Mouse (Mus musculus) kidney, adult 18-20 months (tissue): Measurements from ENCODE around the gene Pgam2.

Experiments used
- DNase-seq: peaks from one replicate; pipeline ENCODE4 v3.0.0; 2021

The Pgam2 gene

DNA sequence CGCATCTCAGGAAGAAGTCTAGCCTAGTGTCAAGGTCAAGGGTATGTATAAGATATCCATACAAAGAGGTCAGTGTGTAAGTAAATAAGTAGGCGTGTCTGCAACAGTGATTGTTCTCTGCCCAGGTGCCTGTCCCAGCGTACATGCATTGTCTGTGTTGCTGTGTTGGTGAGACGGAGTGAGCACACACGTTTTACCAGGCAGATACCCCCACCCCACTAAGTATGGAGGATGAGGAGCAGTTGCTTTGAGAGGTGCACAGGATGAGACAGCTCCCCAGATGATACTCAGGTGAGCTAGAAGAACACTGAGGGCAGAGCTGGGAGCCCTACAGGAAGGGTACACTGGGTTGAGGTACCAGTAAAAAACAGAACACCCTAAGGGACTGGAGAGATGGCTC lies 641 bp upstream of the Pgam2 start:
- DNase-seq: no peak

DNA sequence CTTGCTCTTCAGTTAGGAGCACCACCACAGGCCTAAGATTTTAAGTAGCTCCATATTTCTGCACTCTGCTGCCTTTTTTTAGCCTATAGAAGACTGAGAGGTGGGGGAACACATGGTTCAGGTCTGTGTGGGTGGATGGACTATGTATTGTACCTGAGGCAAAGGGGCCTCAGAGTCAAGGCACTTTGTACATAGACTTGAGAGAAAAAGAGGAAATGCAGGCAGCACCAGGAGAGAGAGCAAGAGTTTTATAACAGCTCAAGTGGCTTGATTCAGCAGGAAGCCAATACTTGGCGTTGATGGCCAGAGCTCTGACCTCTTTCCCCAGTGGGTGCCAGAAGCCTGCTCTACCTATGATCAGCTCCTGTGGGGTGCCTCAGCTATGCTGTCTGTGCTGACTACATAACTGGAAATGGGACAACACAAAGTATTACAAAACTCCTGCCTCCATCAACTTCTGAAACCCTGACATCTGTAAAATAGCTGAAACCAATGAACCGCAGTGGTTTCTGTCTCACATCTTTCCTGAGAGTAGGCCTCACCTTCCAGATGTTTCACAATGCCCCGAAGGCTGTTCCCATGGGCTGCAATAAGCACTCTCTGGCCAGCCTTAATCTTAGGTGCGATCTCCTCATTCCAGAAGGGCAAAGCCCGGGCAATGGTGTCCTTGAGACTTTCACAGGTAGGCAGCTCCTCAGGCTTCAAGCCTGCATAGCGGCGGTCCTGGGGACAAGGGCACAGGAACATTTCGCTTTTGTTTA lies 896 bp downstream of the Pgam2 start:
- no peak for DNase-seq

DNA sequence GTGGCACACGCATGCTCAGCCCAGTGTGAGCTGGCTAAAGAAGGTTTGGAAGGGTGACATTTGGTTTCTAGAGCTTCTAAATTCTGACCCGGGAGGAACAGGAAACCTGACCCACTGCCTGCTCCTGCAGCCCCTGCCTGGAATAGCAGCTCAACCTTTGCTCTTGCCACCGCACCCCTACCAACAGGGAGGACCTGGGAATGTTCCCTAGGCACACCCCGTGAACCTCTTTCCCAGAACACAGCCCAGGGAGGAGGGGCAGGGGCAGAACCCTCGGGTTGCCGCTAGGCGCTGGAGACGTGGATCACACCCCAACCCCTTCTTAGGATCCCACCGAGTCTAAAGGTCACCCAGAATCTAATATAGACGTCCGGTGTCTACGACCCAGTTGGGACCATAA lies 1.5 kb downstream of the Pgam2 start:
- no peak for DNase-seq

DNA sequence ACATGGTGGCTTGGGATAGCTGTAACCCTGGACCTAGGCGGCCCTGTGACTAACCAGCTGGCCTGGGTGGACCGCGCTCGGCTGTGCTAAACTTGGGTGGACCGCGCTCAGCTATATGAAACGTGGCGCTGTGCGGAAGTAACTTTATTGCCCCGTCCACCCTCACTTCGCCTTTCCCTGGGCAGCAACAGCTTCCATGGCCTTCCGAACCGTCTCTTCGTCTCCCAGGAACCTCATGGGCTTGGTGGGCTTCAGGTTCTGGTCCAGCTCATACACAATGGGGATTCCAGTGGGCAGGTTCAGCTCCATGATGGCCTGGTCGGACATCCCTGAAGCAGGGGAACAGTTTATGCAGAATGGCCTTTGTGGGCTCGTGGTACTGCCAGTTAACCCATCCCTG lies 2.0 kb downstream of the Pgam2 start:
- no peak for DNase-seq

DNA sequence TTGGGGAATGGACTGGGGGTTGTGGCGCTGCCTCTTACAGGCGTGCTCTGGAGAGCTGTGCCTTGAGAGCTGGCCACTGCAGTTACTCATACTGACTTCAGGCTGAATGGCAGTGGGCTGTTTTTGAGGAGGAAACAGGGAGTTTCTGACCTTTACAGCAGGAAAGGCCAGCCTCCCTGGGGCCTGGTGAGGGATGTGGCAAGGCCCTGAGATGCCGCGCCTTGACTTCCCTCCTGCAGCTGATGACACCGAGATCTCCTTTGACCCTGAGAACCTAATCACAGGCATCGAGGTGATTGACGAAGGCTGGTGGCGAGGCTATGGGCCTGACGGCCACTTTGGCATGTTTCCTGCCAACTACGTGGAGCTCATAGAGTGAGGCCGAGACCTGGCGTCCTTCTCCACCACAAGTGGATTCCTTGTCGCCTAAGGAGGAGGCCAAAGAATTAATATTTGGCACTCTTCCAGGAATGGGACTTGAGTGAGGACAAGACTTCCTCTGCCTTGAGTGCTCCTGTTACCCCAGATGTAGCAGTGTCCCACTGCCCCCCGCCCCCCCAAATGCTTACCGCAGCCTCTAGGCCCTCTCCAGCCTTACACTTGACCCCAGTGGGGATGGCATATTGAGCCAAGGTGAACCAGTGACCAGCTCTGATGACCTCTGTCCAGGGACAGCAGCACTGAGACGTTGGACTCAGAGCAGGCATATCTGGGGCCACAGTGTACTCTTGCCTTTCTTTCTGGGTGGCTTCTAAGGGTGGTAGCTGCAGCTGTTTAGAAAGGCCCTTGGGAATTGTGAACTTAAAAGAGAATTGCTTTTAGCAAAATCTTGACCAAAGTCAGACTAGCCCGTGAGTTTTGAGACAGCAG lies 3.7 kb downstream of the Pgam2 start:
- DNase-seq: no peak

DNA sequence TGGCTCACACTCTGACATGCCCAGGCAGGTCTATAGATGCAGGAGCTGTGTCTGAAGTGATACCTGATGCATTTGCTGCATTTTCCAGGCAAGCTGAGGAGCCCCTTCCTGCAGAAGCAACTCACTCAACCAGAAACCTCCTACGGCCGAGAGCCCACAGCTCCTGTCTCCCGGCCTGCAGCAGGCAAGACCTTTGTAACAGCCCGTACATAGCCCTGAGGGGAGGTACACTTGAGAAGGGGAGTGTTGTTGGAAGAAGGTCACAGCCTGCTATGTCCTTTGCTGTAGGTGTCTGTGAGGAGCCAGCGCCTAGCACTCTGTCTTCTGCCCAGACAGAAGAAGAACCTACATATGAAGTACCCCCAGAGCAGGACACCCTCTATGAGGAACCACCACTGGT lies 5.6 kb downstream of the Pgam2 start:
- DNase-seq: no peak

DNA sequence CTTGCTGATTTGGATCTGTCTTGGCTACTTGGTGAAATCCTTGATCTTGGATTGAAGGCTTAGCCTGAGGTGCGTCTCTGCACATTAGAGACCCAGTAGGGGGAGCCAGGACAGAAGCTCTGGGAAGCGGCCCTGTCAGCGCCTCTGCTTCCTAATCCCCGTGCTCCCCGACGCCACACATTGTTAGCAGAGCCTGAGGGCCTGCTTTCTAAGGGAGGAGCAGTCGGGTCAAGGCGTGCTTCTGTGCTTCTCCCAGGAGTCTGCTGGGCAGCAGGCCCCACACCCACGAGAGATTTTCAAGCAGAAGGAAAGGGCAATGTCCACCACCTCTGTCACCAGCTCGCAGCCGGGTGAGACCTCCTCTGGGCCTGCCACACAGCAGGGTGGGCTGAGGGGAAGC lies 6.2 kb downstream of the Pgam2 start:
- DNase-seq: no peak

DNA sequence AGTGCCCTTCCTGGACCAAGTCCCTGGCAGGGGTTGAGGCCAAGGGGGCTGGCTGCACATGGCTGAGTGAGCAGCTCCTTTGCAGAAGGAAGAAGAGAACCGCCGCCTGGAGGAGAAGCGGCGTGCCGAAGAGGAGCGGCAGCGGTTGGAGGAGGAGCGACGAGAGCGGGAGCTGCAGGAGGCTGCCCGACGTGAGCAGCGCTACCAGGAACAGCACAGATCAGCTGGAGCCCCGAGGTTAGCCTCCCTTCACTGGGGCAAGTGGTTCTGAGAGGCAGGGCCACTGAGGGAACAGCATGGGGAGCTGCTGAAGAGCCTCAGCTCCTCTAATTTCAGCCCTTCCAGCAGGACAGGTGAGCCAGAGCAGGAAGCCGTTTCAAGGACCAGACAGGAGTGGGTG lies 6.6 kb downstream of the Pgam2 start:
- DNase-seq: no peak

DNA sequence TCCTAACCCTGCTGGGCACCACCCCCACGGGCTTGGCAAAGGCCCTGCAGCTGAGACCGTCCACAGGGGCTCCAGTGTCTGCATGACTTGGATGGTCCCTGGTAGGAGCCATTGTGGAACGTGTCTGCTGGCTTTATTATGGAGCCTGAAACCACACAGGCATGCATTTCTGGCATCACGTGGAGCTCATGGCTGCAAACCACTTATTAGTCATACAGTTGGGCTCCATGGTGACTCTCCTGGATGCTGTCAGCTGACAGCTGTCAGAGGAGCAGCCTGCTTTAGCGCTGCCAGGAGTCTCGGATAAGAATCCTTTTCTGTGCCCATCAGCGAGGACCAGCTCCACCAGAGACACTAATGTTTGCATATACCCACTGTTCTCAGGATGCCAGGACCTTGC lies 7.8 kb downstream of the Pgam2 start:
- DNase-seq: no peak

DNA sequence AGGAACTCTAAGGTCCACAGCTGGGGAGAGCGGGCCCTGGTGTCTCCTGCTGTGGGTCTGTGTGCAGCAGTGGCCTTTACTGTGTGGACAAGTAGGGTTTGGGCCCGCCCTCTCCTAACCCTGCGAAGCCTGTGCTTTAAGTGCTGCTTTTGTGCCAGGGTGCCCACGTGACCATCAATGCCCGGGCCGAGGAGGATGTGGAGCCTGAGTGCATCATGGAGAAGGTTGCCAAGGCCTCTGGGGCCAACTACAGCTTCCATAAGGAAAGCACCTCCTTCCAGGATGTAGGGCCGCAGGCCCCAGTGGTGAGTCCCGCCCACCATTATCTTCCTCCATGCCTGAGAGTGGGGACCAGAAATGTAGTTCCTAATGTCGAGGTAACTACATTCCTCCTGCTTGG lies 8.2 kb downstream of the Pgam2 start:
- DNase-seq: no peak

DNA sequence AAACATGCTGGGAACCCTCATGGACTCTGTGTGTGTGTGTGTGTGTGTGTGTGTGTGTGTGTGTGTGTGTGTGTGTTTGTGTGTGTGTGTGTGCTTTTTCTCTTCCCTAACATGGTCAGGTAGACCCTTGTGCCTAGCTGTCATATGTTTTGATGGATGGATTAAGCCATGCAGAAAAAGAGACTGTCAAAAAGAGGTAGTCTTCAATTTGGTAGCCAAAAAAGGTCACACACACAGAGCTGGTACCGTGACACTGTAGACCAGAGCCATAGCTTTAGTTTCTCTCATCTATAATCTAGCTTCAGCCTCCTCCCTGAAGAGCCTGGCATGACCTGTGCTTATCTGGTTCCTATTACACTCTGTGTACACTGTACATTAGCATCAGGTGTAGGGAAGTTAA lies 13.1 kb downstream of the Pgam2 start:
- DNase-seq: no peak

DNA sequence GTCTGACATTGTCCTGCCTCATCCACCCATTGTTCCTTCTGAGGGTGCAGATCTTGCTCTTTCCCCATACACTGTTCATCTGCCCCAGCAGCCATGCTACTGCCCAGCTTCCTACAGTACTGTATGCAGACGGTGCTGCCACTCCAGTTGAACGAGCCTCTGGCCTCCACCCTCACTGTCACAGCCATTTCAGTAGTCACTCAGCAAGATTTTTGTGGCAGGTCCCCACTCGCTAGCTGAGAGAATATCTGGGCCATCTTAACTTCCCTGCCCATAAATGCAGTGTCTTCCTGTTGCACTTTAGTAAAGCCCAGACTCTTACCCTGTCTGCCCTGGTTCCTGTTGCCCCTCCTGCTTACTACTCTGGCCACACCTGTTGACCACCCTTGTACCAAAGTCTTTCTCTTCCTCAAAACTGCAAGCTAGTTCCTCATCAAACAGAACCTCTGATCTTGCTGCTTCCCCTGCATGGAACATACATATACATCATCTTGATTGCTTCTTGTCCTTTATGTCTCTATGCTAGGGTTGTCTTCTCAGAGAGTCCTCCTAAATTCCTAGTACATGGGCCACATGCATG lies 13.7 kb downstream of the Pgam2 start:
- no peak for DNase-seq

DNA sequence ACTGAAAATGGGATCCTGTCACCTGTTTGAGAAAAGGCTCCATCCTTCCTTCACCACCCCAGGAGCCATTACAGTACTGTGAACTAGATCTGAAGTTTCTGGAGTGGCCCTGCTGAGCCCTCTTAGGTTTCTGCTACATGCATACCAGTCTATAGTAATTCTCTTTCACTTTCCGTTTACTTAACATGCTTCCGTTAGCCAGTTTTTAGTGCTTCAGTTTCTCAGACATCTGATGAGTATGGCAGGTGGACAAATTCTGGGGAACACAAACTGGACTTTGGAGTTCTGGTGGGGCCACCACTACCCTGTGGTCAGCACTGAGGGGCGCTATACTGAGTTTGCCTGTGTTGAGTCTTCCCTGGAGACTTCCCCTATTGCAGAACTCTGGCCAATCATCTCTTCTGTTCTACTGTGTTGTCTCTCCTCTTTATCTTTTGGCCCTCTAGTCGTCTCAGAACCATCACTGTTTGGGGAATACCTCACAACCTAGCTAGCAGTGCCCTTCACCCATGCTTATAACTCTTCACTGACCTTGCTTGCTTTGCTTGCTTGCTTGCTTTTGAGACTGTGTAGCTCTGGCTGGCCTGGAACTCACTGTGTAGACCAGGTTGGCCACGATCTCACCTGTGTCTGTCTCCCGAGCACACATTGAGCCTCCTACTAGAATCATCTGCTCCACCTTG lies 14.3 kb downstream of the Pgam2 start:
- no peak for DNase-seq

DNA sequence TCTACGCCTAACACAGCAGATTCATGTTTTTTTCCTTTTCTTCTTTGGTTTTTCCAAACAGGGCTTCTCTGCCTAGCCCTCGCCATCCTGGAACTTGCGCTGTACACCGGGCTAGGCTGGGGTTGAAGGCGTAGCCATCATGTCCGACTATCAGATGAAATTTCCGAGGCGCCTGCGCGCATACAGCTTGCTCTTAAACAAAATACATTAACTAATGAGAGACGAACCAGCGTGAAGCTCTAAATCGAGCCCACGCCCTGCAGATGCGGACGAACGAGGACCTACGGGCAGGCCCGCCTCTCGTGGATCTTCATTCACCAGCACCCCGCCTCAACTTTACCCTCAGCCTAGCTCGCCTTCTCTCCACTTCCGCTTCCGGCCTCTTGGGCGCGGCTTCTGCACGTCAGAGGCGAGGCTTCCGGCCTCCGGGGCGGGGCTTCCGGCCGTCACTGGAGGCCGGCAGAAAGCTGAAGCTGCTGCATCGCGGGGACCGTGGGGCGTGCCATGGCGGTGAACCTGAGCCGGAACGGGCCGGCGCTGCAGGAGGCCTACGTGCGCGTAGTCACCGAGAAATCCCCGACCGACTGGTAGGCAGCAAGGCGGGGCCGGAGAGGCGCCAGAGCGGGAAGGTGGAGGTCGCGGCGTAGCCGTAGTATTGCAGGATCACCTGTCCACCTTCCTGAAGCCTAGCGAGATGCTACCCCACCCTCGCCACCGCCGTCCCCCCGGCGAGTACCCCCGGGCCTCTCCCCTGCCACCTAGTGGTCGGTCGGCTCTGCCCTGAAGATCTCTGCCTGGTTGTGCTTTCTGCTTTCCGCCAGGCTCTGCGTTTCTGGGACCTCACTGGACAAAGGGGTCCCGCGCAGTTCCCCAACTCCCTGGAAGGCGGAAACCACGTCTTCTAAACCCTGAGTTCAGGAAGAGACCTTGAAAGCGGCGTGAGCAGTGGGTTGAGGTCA lies 15.2 kb downstream of the Pgam2 start, which contains the start of gene Dbnl:
TSS of gene Dbnl (plus strand) at position 433 of the 959 bp plus-strand sequence.
- DNase-seq: peak; percentile 97

DNA sequence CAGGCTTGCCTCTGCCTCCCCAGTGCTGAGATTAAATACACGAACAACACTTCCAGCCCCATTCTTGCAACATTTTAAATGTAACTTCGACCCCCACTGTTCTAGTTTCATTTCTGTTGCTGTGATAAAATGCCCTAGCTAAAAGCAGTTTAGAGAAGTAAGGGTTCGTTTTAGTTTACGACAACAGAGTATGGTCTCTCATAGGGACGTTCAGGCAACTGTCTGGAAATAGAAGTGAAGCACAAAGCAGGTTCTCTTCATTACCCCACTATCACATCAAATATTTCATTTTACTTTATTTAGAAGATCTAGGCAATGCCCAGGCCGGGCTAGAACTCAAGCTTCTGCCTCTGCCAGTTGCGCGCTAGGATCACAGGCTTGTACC lies 15.9 kb downstream of the Pgam2 start:
- DNase-seq: no peak

DNA sequence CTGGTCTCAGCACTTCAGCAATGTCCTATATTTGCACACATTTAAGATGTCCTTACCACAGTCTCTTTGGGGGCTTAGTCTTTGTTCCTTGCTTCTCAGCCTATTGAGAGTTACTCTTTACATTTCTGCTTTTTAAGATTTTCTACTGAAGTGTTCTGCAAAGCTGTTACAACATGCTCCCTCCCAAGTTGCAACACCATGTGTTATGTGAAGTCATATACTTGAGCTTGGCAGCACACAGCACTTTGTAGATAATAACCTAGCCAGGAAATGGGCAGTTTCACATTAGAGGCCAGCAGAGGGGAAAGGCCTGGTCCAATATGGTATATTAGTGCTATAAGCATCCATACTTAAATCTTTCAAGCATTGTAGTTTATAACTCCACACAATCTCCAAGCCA lies 17.8 kb downstream of the Pgam2 start:
- no peak for DNase-seq

DNA sequence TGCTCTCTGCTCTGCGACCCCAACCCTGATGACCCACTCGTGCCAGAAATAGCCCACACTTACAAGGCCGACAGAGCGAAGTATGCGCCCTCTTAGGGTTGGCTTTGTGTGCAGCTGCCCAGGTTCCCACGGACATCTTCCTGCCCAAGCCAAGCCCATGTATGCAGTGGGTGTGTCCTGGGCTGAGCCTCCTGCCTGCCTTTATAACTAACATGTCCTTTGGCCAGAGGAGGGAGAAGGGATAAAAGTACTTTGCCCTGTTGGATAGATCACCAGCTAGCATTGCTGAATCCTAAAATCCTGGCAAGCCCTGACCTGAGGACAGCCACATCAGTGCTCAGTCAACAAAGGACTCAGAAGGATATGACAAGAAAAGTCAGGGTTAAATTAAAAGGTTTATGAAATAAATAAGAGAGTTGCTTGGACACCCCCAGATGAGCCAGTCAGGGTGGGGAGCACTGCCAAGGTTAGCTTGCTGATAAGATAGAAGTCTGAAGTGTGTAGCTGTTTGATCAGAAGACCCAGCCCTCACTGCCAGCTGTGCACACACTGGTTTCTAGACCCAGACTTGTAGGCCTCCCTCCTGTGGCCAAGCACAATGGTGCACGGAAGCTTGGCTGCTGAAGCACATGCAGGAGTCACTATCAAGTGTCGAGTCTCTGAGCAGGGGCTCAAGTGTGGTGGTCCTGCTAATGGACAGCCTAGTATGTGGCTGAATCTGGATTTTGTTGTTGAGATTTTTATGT lies 21.2 kb downstream of the Pgam2 start:
- no peak for DNase-seq

DNA sequence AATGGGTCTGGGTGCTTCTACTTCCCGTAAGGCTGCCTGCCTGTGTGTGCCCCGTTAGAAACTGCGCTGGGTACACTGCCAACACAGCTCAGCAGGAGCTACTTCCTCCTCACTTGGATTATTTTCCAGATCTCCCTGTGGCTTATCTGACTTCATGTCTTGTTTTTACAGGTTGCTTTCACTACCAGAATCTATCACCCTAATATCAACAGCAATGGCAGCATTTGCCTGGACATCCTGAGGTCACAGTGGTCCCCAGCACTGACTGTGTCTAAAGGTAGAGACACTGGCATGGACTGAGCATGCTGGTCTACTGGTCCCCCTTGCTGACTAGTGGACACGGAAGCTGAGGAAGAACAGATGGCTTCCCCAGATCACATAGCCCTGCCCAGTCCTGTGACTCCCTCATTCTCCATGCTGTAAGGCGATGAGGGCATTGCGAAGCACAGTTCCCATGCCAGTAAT lies 23.5 kb downstream of the Pgam2 start:
- DNase-seq: no peak

DNA sequence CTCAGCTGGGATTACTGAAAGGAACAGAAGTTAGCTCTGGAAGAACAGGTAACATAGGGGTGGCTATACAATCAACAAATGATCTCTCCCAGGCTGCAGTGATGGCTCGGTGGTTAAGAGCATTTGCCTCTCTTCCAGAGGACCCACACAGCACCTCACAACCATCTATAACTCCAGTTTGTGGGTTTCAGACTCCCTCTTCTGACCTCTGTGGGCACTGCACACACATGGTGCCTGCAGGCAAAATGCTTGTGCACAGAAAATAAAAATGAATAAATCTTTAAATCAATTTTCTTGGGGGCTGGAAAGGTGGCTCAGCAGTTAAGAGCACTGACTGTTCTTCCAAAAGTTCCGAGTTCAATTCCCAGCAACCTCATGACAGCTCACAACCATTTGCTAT lies 25.1 kb downstream of the Pgam2 start:
- DNase-seq: no peak

DNA sequence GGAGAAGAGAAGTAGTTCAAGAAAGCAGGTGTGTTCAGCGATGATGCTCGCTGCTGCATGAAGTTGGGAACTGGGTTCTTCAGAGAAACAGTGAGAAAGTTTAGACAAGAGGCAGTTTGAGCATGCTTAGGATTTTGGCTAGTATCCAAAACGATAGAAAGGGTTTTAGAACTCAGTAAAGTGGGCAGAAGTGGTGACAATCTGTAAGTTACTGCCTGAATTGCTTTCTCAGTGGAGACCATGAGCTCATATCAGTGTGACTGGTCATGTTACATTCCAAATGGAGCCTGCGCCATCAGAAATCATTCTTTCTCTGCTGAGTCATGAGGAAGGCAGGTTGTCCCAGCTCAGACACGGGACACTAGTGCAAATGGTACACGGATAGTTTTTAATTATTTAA lies 37.5 kb downstream of the Pgam2 start:
- DNase-seq: no peak

DNA sequence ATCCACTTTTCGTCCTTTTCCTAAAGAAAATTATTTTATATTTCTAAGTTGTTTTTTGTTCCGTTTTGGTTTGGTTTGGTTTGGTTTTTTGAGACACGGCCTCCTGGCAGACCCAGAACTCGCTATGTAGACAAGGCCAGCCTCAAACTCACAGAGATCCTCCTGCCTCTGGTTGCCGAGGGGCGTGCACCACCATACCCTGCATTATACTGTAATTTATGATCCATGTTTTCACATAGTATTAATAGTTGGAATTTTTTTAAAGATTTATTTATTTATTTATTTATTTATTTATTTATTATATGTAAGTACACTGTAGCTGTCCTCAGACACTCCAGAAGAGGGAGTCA lies 40.9 kb downstream of the Pgam2 start:
- DNase-seq: no peak
